Mouse (Mus musculus): ENCODE data around the gene Aifm2. TPM values are rescaled to one million over a fixed set of nuclear protein-coding genes. Genes with fewer than 3 reads are reported as not detected.

Aifm2 gene
- polyA plus RNA-seq, 1 experiment from 2014 or later, result 8.2 TPM

DNA sequence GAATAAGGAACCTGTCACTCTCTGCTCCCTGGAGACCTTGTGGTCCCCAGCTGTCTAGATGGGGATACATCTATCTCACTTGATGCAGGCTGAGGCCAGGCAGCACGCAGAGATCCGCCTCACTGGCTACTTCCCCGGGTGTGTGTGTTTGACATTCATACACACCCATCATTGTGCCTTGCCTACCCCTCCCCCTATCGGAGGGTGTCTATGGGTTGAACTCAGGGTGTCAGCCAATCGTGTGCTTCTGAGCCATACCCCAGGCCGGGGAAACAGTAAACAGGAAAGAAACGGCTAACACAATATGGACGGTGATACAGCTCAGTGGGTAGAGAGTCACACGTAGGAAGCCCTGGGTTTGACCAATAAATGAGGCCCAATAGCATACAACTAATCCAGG, 35.0 kb downstream of the Aifm2 start:
- Histone ChIP-seq H3K9ac (no peak overlapping the region), H3K36me3 (peaks cover 96% of the 10 kb centered on the region), H3K4me2 (no peak overlapping the region), H3K9me3 (no peaks in the 10 kb centered on the region; the same call in 1 of the 2 replicates), H3K4me3 (no peak overlapping the region), H3K27ac (no peak overlapping the region), H3K27me3 (no peaks in the 10 kb centered on the region), H3K4me1 (replicated peaks) (no peaks in the 10 kb centered on the region)
- ATAC-seq (ENCODE audit: low FRiP score), result no peak
- 73% methylated on average over 9 of the region's 9 CpGs for WGBS

DNA sequence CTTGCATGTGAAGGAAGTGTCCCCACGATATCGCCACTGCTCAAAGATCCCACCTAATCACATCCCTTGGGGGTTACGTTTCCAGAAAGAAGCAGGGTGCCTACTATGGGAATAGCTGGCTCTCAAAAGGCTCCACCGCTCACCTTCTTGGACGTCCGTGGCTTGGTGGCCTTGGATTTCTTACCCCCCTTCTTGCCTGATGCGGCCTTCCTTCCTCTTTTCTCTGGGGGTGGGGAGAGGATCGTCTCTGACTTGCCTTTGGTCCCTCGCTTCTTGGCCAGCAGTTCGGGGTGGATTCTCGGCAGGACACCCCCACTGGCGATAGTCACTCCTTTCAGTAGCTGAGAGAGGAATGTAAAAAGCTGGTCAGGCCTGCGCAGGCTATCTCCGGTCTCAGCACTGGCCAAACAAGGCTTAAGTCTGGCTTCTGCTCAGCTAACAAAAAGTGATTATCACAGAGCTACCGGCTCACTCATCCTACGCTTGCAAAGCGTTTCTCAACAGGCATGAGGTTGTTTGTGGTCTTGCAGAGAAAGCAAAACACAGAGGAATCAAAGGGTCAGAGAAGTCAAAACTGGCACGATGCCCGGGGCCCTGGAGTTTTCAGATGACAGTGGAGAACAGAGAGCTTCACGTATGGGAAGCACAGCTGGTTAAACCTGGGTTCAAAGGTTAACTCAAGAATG, 36.6 kb downstream of the Aifm2 start:
- H3K27me3 ChIP-seq, result no peaks in the 10 kb centered on the region
- no peak overlapping the region for H3K4me2 ChIP-seq
- 86% methylated on average over 20 of the region's 20 CpGs for WGBS
- peaks cover 96% of the 10 kb centered on the region for H3K36me3 ChIP-seq
- no peak overlapping the region for H3K9ac ChIP-seq
- H3K27ac ChIP-seq, result no peak overlapping the region
- no peak for ATAC-seq (ENCODE audit: low FRiP score)
- H3K9me3 ChIP-seq, result no peaks in the 10 kb centered on the region
- no peak overlapping the region for H3K4me3 ChIP-seq
- no peaks in the 10 kb centered on the region for H3K4me1 ChIP-seq (replicated peaks)

DNA sequence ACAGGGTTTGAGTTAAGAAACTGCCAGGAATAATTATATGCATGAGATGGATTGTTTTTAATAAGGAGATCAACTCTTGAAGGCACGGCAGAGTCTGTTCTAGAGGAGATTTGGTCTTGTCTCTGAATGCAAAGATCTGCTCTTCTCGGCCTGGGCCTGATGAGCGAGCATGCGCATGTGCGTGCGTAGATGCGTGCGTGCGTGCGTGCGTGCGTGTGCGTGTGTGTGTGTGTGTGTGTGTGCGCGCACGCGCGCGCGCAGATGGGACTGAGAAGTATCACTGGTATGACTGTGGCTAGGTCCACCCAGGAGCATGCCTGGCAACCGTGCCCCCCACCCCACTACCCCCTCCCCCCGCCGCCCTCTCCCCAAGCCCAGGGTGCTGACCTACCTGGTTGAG, 38.0 kb downstream of the Aifm2 start:
- Histone ChIP-seq H3K9me3 (no peaks in the 10 kb centered on the region), H3K4me1 (replicated peaks) (peaks cover 4% of the 10 kb centered on the region; the same call in 1 of the 2 replicates), H3K36me3 (peaks cover 95% of the 10 kb centered on the region), H3K4me2 (no peak overlapping the region), H3K27ac (no peak overlapping the region), H3K27me3 (no peaks in the 10 kb centered on the region), H3K4me3 (no peak overlapping the region), H3K9ac (no peak overlapping the region)
- 97% methylated on average over 23 of the region's 23 CpGs for WGBS
- no peak for ATAC-seq (ENCODE audit: low FRiP score)

GRCm38 (mm10) chr10:61757022-61757421, 42.0 kb downstream of the Aifm2 start:
- H3K4me1 ChIP-seq (replicated peaks), result peaks cover 10% of the 10 kb centered on the region
- WGBS, result 89% methylated on average over 14 of the region's 14 CpGs
- ATAC-seq (ENCODE audit: low FRiP score), result no peak
- H3K36me3 ChIP-seq, result peaks cover 57% of the 10 kb centered on the region
- no peak overlapping the region for H3K4me3 ChIP-seq
- no peak overlapping the region for H3K4me2 ChIP-seq
- no peak overlapping the region for H3K27ac ChIP-seq
- no peak overlapping the region for H3K9ac ChIP-seq
- no peaks in the 10 kb centered on the region for H3K27me3 ChIP-seq
- H3K9me3 ChIP-seq, result no peaks in the 10 kb centered on the region

DNA sequence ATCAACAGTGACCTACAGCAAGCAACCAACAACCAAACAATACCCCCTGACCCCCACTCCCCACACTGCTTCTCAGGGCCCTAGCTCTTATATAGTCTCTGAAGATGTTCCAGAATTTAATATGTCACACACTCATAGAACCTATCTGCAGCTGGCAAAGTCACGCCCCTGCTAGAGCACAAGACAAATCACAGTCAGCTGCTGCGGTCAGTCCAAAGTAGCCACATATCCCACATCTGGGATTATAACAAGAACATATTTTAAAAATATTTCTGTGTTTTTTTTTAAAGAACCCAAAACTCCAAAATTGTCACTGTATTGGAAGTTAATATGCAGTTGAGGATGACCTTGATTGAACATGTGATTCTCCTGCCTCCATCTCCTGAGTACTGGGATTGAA, 43.8 kb downstream of the Aifm2 start:
- H3K4me2 ChIP-seq, result no peak overlapping the region
- no peak overlapping the region for H3K27ac ChIP-seq
- peaks cover 10% of the 10 kb centered on the region for H3K4me1 ChIP-seq (replicated peaks)
- H3K36me3 ChIP-seq, result peaks cover 39% of the 10 kb centered on the region
- 100% methylated on average over 2 of the region's 2 CpGs for WGBS
- H3K9ac ChIP-seq, result no peak overlapping the region
- H3K27me3 ChIP-seq, result peaks cover 9% of the 10 kb centered on the region
- ATAC-seq (ENCODE audit: low FRiP score), result no peak
- no peak overlapping the region for H3K4me3 ChIP-seq
- no peaks in the 10 kb centered on the region for H3K9me3 ChIP-seq

DNA sequence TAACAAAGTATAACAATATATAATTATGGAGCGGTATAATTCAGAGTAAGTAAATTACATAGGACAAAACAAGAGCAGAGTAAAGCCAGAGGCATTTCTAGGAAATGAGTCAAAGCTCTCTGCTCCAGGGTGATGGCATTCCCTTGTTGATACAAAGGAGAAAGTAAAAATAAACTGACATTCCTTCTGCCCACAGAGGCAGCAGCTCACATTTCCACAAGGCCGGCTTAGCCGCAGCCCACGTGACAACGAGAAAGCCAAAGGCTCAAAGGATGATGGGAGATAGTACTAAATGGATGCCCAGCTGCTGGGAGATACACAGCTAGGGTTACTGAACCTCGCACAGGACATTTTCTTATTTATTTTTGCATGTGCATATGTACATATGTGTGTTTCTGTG, 44.8 kb downstream of the Aifm2 start:
- H3K9me3 ChIP-seq, result no peaks in the 10 kb centered on the region
- peaks cover 9% of the 10 kb centered on the region for H3K27me3 ChIP-seq
- H3K4me1 ChIP-seq (replicated peaks), result peaks cover 16% of the 10 kb centered on the region
- H3K9ac ChIP-seq, result no peak overlapping the region
- no peak for ATAC-seq (ENCODE audit: low FRiP score)
- no peak overlapping the region for H3K27ac ChIP-seq
- H3K4me3 ChIP-seq, result no peak overlapping the region
- WGBS, result 67% methylated on average over 6 of the region's 6 CpGs
- H3K4me2 ChIP-seq, result no peak overlapping the region
- H3K36me3 ChIP-seq, result peaks cover 31% of the 10 kb centered on the region

DNA sequence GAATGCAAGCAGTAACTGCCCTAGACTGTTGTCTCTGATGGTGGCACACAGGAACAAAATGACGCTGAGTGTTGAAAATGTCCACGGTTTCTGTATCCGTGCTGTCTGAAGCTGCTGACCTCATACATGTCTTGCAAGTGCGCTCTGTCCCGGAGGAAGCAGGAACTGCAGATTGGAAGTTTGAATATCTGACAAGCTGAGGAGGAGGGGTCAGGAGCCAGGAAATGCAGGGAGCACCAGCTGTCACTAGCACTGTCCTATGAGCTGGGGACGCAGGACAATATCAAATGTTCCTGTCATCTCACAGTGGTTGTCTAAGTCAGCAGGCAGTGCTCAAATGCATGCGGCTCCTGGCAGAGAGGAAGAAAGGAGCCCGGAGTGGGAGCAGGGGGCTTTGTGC, 49.6 kb downstream of the Aifm2 start:
- no peak overlapping the region for H3K9ac ChIP-seq
- H3K27ac ChIP-seq, result 0 out of 2 replicates have a peak overlapping the region, but pooled peaks have one; percentile 35
- H3K36me3 ChIP-seq, result peaks cover 8% of the 10 kb centered on the region; the same call in 1 of the 2 replicates
- H3K4me2 ChIP-seq, result no peak overlapping the region
- H3K4me3 ChIP-seq, result no peak overlapping the region
- WGBS, result 71% methylated on average over 8 of the region's 8 CpGs
- ATAC-seq (ENCODE audit: low FRiP score), result no peak
- H3K27me3 ChIP-seq, result peaks cover 9% of the 10 kb centered on the region
- peaks cover 39% of the 10 kb centered on the region for H3K4me1 ChIP-seq (replicated peaks)
- no peaks in the 10 kb centered on the region for H3K9me3 ChIP-seq

GRCm38 (mm10) chr10:61765558-61765957, 50.5 kb downstream of the Aifm2 start:
- H3K4me1 ChIP-seq (replicated peaks), result peaks cover 33% of the 10 kb centered on the region
- 22% methylated on average over 5 of the region's 5 CpGs for WGBS
- H3K4me3 ChIP-seq, result no peak overlapping the region
- H3K36me3 ChIP-seq, result peaks cover 11% of the 10 kb centered on the region; the same call in 1 of the 2 replicates
- H3K9ac ChIP-seq, result no peak overlapping the region
- no peak overlapping the region for H3K27ac ChIP-seq
- 0 out of 2 replicates have a peak, but pooled peaks have one; percentile 15 for ATAC-seq (ENCODE audit: low FRiP score)
- H3K4me2 ChIP-seq, result no peak overlapping the region
- no peaks in the 10 kb centered on the region for H3K9me3 ChIP-seq
- H3K27me3 ChIP-seq, result peaks cover 9% of the 10 kb centered on the region

DNA sequence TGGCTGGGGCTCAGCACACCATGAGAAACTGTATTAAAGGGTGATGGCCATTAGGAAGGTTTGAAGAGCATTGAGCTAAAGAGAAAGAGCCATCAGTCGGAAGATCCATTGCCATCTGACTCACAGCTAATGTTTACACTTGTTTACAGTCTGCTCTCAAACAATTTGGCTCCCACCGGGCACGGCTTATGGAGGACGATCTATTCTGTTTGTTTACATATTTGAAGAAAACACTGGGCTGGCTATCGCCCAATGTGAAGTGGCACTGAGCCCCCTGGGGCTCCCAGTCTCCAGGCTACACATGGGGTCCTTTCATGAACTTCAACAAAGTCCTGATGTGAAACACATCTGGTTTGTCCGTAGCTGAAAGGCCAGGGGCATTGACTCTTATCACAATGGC, 51.7 kb downstream of the Aifm2 start:
- Histone ChIP-seq H3K4me1 (replicated peaks) (peaks cover 33% of the 10 kb centered on the region), H3K36me3 (peaks cover 11% of the 10 kb centered on the region; the same call in 1 of the 2 replicates), H3K4me2 (no peak overlapping the region), H3K9ac (no peak overlapping the region), H3K4me3 (no peak overlapping the region), H3K9me3 (no peaks in the 10 kb centered on the region), H3K27me3 (peaks cover 9% of the 10 kb centered on the region), H3K27ac (no peak overlapping the region)
- WGBS, result 52% methylated on average over 6 of the region's 6 CpGs
- no peak for ATAC-seq (ENCODE audit: low FRiP score)

DNA sequence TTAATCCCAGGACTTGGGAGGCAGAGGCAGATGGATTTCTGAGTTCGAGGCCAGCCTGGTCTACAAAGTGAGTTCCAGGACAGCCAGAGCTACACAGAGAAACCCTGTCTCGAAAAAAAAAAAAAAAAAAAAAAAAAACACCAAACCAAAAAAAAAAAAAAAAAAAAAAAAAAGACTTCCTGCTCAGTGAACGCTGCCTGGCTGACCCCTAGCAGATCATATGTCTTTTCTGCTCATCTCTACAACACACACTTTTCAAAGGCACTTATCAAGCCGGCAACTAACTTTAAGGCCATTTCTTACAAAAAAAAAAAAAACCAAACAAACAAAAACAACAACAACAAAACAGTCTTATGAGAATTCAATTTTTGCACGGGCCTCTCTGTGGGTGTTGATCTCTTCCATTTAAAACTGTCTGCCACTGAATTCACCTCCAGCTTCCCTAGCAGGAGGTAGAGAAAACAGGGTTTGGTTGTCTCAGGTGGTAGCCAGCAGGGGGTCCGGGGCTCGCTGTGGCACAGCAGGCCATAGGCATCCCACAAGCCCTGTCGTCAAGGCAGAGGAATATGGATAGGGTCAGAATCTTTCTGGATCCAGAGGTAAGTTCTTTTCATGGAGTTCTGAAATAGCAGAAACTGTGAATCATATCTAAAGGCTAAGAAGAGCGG, 66.5 kb downstream of the Aifm2 start:
- H3K9ac ChIP-seq, result peak overlapping the region; percentile 99
- ATAC-seq (ENCODE audit: low FRiP score), result no peak
- WGBS, result 25% methylated on average over 8 of the region's 9 CpGs
- H3K27me3 ChIP-seq, result no peaks in the 10 kb centered on the region
- H3K4me2 ChIP-seq, result peak overlapping the region; percentile 73
- no peaks in the 10 kb centered on the region for H3K9me3 ChIP-seq
- H3K4me3 ChIP-seq, result peak overlapping the region; percentile 89
- peaks cover 50% of the 10 kb centered on the region for H3K4me1 ChIP-seq (replicated peaks)
- H3K36me3 ChIP-seq, result no peaks in the 10 kb centered on the region
- peak overlapping the region; percentile 100 for H3K27ac ChIP-seq

DNA sequence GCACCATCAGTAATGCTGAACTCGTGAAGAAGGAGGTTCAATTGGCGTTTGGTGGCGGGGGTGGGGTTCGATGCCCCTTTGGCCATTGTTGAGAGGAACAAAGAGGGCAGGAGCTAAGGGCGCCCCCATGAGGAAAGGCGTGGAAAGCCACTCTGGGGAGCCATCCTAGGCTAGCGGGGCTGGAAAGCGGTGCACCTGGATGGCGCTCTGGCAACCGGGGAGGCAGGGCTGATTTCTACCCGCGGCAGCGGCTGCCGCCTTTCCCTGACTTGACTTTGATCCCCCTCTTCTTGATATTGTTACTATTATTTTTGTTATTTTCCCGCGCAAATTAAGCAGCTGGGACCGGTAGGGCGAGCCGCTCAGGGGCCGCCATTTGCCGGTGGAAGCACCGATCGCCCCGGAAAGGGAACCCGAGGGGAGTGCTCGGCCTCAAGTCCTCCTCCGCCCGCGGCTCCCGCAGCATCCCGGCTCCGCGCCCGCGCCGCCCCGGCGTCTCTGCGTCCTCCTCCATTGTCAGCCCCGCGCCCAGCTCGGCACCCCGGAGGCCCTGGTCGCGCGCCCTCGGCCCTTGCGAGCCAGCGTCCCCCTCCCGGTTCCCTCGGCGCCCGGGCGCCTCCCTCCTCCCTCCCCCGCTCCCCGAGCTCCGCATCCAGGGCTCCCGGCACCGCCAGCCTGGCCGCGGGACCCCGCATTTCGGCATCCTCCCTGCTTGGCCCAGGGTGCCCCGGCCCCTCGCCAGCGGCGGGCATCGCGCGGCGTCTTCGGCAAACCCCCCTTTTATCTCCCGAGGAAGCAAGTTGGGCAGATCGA, 67.9 kb downstream of the Aifm2 start:
- peak overlapping the region; percentile 99 for H3K9ac ChIP-seq
- H3K36me3 ChIP-seq, result no peaks in the 10 kb centered on the region
- peak overlapping the region; percentile 89 for H3K4me3 ChIP-seq
- no peaks in the 10 kb centered on the region for H3K9me3 ChIP-seq
- H3K4me2 ChIP-seq, result peak overlapping the region; percentile 73
- H3K27me3 ChIP-seq, result no peaks in the 10 kb centered on the region
- peak; percentile 70 for ATAC-seq (ENCODE audit: low FRiP score)
- under 1% methylated on average over 64 of the region's 74 CpGs for WGBS
- H3K4me1 ChIP-seq (replicated peaks), result peaks cover 44% of the 10 kb centered on the region
- peak overlapping the region; percentile 100 for H3K27ac ChIP-seq

- peak within 1 kb of the TSS; percentile 99 for H3K9ac ChIP-seq
- peak within 1 kb of the TSS; percentile 73 for H3K4me2 ChIP-seq
- no peaks in the 10 kb centered on the region for H3K9me3 ChIP-seq
- peak; percentile 91 for ATAC-seq (ENCODE audit: low FRiP score)
- H3K36me3 ChIP-seq, result no peaks in the 10 kb centered on the region
- peaks cover 44% of the 10 kb centered on the region for H3K4me1 ChIP-seq (replicated peaks)
- H3K27ac ChIP-seq, result peak within 1 kb of the TSS; percentile 100
- WGBS, result under 1% methylated on average over 49 of the region's 50 CpGs
- H3K27me3 ChIP-seq, result no peaks in the 10 kb centered on the region
- peak within 1 kb of the TSS; percentile 89 for H3K4me3 ChIP-seq
Measured at GRCm38 (mm10) chr10:61783621-61784251, 68.7 kb downstream of the Aifm2 start, which contains the start of gene H2afy2. Gene H2afy2 (minus strand): TSS chr10:61784147.
